Mouse (Mus musculus) hindlimb bud, embryonic 11.5 days (tissue): ENCODE measurements around the gene Cib1.

Source experiments
- DNase-seq: peaks from one replicate; pipeline ENCODE4 v3.0.0-alpha.2; 2012; ENCODE audit warnings: low read depth, low spot score; ENCODE audit errors: extremely low spot score

Cib1 gene

GRCm38 (mm10) chr7:80233799-80234198 is 1.2 kb upstream of the Cib1 start:
- DNase-seq: no peak

GRCm38 (mm10) chr7:80231971-80232488 is 583 bp downstream of the Cib1 start:
- no peak for DNase-seq

GRCm38 (mm10) chr7:80230196-80230595 is 2.4 kb downstream of the Cib1 start:
- DNase-seq: no peak

GRCm38 (mm10) chr7:80227065-80227464 is 5.5 kb downstream of the Cib1 start:
- no peak for DNase-seq

- no peak for DNase-seq
Observed at GRCm38 (mm10) chr7:80221179-80221750, 11.3 kb downstream of the Cib1 start.

- DNase-seq: no peak
Observed at GRCm38 (mm10) chr7:80220237-80220797, 12.3 kb downstream of the Cib1 start.

GRCm38 (mm10) chr7:80218666-80219065 is 13.9 kb downstream of the Cib1 start:
- no peak for DNase-seq

- no peak for DNase-seq
Observed at GRCm38 (mm10) chr7:80216566-80216965, 16.0 kb downstream of the Cib1 start.

- no peak for DNase-seq
Observed at GRCm38 (mm10) chr7:80215398-80215797, 17.2 kb downstream of the Cib1 start.

GRCm38 (mm10) chr7:80214459-80214858 is 18.2 kb downstream of the Cib1 start:
- no peak for DNase-seq

- no peak for DNase-seq
Observed at GRCm38 (mm10) chr7:80213604-80214003, 19.0 kb downstream of the Cib1 start.

GRCm38 (mm10) chr7:80210982-80211381 is 21.6 kb downstream of the Cib1 start:
- no peak for DNase-seq

- DNase-seq: no peak
Observed at GRCm38 (mm10) chr7:80209669-80210068, 22.9 kb downstream of the Cib1 start.

GRCm38 (mm10) chr7:80208738-80209430 is 23.7 kb downstream of the Cib1 start:
- DNase-seq: no peak

GRCm38 (mm10) chr7:80208026-80208642 is 24.5 kb downstream of the Cib1 start:
- DNase-seq: no peak

GRCm38 (mm10) chr7:80207314-80207731 is 25.3 kb downstream of the Cib1 start:
- DNase-seq: no peak

- no peak for DNase-seq
Observed at GRCm38 (mm10) chr7:80205705-80206589, 26.7 kb downstream of the Cib1 start.

- DNase-seq: no peak
Observed at GRCm38 (mm10) chr7:80204961-80205360, 27.7 kb downstream of the Cib1 start.

GRCm38 (mm10) chr7:80204362-80204761 is 28.3 kb downstream of the Cib1 start:
- DNase-seq: no peak

- DNase-seq: no peak
Observed at GRCm38 (mm10) chr7:80203638-80204096, 28.9 kb downstream of the Cib1 start.

GRCm38 (mm10) chr7:80202961-80203360 is 29.7 kb downstream of the Cib1 start:
- no peak for DNase-seq
